Mouse (Mus musculus) E14TG2a.4 (cell line): ENCODE measurements around the gene Sulf2.

Source experiments
- CTCF ChIP-seq: conservative IDR thresholded peaks from 2 replicates; pipeline ENCODE4 v1.5.1; 2014; ENCODE audit warnings: low read length
- NANOG ChIP-seq: IDR thresholded peaks from 2 replicates; pipeline ENCODE4 v1.6.1; 2014; ENCODE audit warnings: borderline replicate concordance, low read length, mixed read lengths
- POU5F1 ChIP-seq: IDR thresholded peaks from 2 replicates; pipeline ENCODE4 v1.6.1; 2014; ENCODE audit warnings: low read length, borderline replicate concordance

GRCm38 (mm10) chr2:166082661-166083060 lies 72.8 kb downstream of the Sulf2 start:
- TF ChIP-seq CTCF (no peak), POU5F1 (no peak), NANOG (no peak)
